Mouse (Mus musculus) kidney, postnatal 25 days (tissue): ENCODE results near the gene Slc1a1.
A peak's percentile ranks its signal among the peaks of the same experiment; 100 is the strongest.

ENCODE experiments used
- DNase-seq, 2 experiments: peaks; one replicate each; pipeline ENCODE4 v3.0.0; 2021; ENCODE audit warnings: mixed read lengths in 2 of 2

The Slc1a1 gene

GRCm38 (mm10) chr19:28834798-28835499 is at the start of gene Slc1a1:
TSS of gene Slc1a1 (plus strand) at chr19:28835049.
- peak; percentile 78 to 88 for DNase-seq

GRCm38 (mm10) chr19:28790196-28790595 is 44.7 kb upstream of the Slc1a1 start:
- peak; percentile 35 to 56 for DNase-seq

GRCm38 (mm10) chr19:28793307-28793706 is 41.5 kb upstream of the Slc1a1 start:
- DNase-seq: no peak

- DNase-seq: no peak
Observed at GRCm38 (mm10) chr19:28796146-28796848, 38.6 kb upstream of the Slc1a1 start.

- no peak for DNase-seq
Observed at GRCm38 (mm10) chr19:28796966-28797365, 37.9 kb upstream of the Slc1a1 start.

- DNase-seq: no peak
Observed at GRCm38 (mm10) chr19:28797611-28798010, 37.2 kb upstream of the Slc1a1 start.

- no peak for DNase-seq
Observed at GRCm38 (mm10) chr19:28800448-28800847, 34.4 kb upstream of the Slc1a1 start.

GRCm38 (mm10) chr19:28806276-28806675 is 28.6 kb upstream of the Slc1a1 start:
- DNase-seq: no peak

- no peak for DNase-seq
Observed at GRCm38 (mm10) chr19:28806821-28807496, 27.9 kb upstream of the Slc1a1 start.

GRCm38 (mm10) chr19:28807497-28807871 is 27.4 kb upstream of the Slc1a1 start:
- DNase-seq: no peak

- peak in 1 of 2 experiments; percentile 9 for DNase-seq
Observed at GRCm38 (mm10) chr19:28818286-28818685, 16.6 kb upstream of the Slc1a1 start.

- peak in 1 of 2 experiments; percentile 15 for DNase-seq
Observed at GRCm38 (mm10) chr19:28827697-28828328, 7.0 kb upstream of the Slc1a1 start.

- no peak for DNase-seq
Observed at GRCm38 (mm10) chr19:28831324-28831723, 3.5 kb upstream of the Slc1a1 start.

GRCm38 (mm10) chr19:28832605-28833004 is 2.2 kb upstream of the Slc1a1 start:
- no peak for DNase-seq

GRCm38 (mm10) chr19:28834388-28834787 is 461 bp upstream of the Slc1a1 start:
- DNase-seq: peak; percentile 67 to 77

- no peak for DNase-seq
Observed at GRCm38 (mm10) chr19:28835500-28835864, 633 bp downstream of the Slc1a1 start.

- peak; percentile 56 to 82 for DNase-seq
Observed at GRCm38 (mm10) chr19:28836116-28836515, 1.3 kb downstream of the Slc1a1 start.

GRCm38 (mm10) chr19:28836651-28837410 is 2.0 kb downstream of the Slc1a1 start:
- peak; percentile 66 to 88 for DNase-seq

GRCm38 (mm10) chr19:28838796-28839195 is 3.9 kb downstream of the Slc1a1 start:
- no peak for DNase-seq

- peak; percentile 64 to 73 for DNase-seq
Observed at GRCm38 (mm10) chr19:28844946-28845710, 10.3 kb downstream of the Slc1a1 start.

GRCm38 (mm10) chr19:28850510-28850909 is 15.7 kb downstream of the Slc1a1 start:
- no peak for DNase-seq

GRCm38 (mm10) chr19:28852001-28852400 is 17.2 kb downstream of the Slc1a1 start:
- DNase-seq: peak; percentile 14 to 49
